Mouse (Mus musculus) cortical plate, adult 2 months (tissue): ENCODE data around the gene Hoxd10.

ENCODE experiments used
- CTCF ChIP-seq: fragments of 200-500 bp; IDR thresholded peaks from 2 replicates; pipeline ENCODE4 v1.5.1; 2011; ENCODE audit warnings: mild to moderate bottlenecking, control low read depth, low read length; ENCODE audit not compliant: insufficient read depth; ENCODE audit errors: extremely low read depth
- POLR2A ChIP-seq: fragments of 200-500 bp; IDR thresholded peaks from 2 replicates; pipeline ENCODE4 v1.6.1; 2011; ENCODE audit warnings: mild to moderate bottlenecking, low read length, control low read depth; ENCODE audit not compliant: insufficient read depth; ENCODE audit errors: extremely low read depth

GRCm38 (mm10) chr2:74655821-74656631 is 35.7 kb upstream of the Hoxd10 start:
- TF ChIP-seq CTCF (no peak), POLR2A (no peak)
